13 mouse cellular contexts compared by ENCODE assay signal in the genomic region with DNA sequence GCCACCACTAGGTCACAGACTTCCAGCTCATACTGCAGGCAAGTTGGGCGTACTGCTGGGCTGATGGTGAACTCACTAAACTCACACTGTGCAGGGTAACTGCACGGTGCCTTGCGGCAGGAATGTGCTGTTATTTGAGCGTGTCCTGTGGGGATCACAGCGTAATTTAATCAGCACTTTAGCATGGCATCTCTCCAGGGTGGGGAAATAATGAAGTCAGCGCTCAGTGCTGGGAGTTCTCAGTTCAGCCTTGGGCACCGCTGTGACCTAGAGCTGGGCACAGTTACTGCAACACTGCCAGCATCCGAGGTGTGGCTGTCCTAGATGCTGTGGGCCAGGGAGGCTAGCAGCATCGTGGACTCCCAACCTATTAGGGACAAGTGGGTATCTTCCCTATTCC. TPM values are rescaled to one million over a fixed set of nuclear protein-coding genes. Genes with fewer than 3 reads are reported as not detected.
"Had no signal": no experiment of that assay in that cellular context is flagged by ENCODE, and none has a peak within 500 bp of the region (broad histone marks: within the 10 kb centered on the region; RNA-seq: fewer than 3 reads in every experiment).

No protein-coding gene starts in this region.

- H3K27ac ChIP-seq: left cerebral cortex, adult 2 months; liver, embryonic 13.5 days; lung, embryonic 15.5 days; macrophage; stomach, embryonic 15.5 days had no signal

- ATAC-seq: liver, postnatal 0 days; midbrain, embryonic 16.5 days had no signal

- H3K4me3 ChIP-seq: left cerebral cortex, adult 2 months; liver, embryonic 13.5 days; lung, embryonic 15.5 days; megakaryocyte, embryonic 14.5 days; stomach, embryonic 15.5 days had no signal

- DNase-seq: kidney, postnatal 25 days; liver; liver, embryonic 13.5 days; liver, postnatal 0 days; lung, postnatal 14 days; right cerebral cortex, postnatal 14 days; thymus, postnatal 4 days had no signal

- H3K27me3 ChIP-seq: stomach, embryonic 15.5 days had no signal

RNA-seq across cellular contexts. Expression of gene Rnft2, which starts 19.4 kb away (rescaled TPM):
- polyA plus RNA-seq: liver, postnatal 0 days had no signal
